Mouse (Mus musculus) left cerebral cortex, adult 8-10 months (tissue): ENCODE data around the gene Hcst. TPM values are rescaled to one million over a fixed set of nuclear protein-coding genes. Genes with fewer than 3 reads are reported as not detected.

Source experiments
- DNase-seq, 2 experiments: peaks; one replicate each; pipeline ENCODE4 v3.0.0; 2022; ENCODE audit warnings: low spot score in 2 of 2
- total RNA-seq, 4 experiments: library from RNA; stranded (reverse); gene quantifications; 2 replicates each; pipeline ENCODE4 v1.2.4; 2022

Gene Hcst
- total RNA-seq, 4 experiments from 2014 or later = 1.4 to 3.0 (median 2.1) TPM; not detected in 1

GRCm38 (mm10) chr7:30434238-30434637 is 14.6 kb upstream of the Hcst start:
- no peak for DNase-seq

DNA sequence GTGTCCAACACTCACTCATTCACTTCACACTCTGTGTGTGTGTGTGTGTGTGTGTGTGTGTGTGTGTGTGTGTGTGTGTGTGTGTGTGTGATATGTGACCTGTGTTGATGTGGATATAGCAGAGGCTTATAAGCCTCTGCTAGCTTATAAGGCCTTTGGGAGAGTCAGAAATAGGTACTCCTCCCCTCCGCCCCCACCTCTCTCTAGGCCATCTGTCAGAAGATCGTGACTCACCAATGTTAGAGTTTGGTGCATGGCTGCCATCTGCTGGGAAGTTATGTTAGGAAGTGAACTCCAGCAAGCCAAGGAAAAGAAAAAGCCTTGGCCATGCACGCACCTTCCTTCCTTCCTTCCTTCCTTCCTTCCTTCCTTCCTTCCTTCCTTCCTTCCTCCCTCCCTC is 12.1 kb upstream of the Hcst start:
- peak; percentile 61 to 91 for DNase-seq

DNA sequence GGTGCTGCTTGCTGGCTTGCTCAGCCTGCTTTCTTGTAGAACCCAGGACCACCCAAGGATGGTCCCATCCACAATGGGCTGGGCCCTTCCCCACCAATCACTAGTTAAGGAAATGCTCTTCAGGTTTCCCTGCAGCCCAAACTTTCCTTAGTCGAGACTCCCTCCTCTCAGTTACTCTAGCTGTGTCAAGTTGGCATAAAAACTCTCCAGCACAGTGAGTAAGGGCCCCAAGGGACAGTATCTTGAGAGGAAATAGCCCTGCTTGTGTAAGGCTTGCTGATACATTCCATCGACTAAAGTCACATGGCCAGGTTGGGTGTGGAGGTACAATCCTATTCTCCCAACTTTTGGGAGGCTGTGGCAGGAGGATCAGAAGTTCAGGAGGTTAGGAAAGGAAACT is 10.5 kb upstream of the Hcst start:
- no peak for DNase-seq

GRCm38 (mm10) chr7:30429327-30429726 is 9.7 kb upstream of the Hcst start:
- DNase-seq = no peak

- peak; percentile 52 to 63 for DNase-seq
Observed at GRCm38 (mm10) chr7:30423071-30423641, 3.5 kb upstream of the Hcst start.

DNA sequence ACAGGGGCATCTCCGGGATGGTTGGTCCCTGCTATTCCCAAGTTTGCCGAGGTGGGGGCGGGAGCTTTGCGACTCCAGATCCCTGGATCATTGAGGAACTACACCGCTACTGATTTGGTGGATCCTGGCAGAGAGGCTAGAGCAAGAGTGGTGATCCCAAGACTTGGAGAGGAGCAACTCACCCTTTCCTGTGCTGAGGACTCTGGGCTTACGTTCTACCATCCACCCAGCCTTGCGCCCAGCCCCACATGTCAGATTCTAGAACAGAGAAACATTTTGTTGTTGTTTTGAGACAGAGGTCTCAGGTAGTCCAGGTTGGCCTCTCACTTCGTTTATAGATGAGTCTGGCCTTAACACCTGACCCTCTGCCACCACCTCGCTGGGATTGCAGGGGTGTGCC is 2.9 kb upstream of the Hcst start:
- DNase-seq = no peak

- DNase-seq = peak; percentile 87 to 92
Observed at GRCm38 (mm10) chr7:30421890-30422435, 2.3 kb upstream of the Hcst start.

DNA sequence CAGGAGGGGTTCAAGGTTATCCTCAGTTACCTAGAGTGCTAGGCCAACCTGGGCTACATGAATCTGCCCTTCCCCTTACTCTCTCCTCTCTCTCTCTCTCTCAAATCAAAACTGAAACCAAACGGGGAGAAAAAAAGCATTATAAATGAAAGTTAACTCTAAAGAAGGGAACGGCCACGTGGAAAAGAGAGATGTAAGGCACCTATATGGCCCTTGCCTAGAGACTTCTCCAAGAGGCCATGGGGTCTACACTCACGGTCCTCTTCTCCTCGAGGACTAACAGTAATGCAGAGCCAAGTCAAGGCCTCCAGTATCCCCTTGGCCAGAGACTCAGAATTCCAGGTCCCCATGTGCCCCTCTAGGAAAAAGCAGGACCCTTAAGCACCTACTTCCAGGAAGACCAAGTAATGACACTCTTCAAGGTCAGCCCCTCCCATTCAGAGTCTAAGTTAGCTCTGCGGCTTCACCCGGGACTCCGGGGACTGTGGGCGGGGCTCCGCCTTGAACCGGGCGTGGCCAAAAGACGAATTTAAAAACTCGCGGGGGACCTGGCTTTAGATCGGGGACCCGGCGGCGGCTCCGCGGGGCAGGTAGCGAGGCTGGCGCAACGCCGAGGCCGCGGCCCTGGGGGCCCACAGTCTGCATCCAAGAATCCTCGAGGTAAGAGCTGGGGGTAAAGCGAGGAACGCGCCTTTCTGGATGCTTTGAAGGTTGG is 1.7 kb upstream of the Hcst start, which contains the start of gene Nfkbid:
TSS of gene Nfkbid (plus strand) at position 558 of the 715 bp plus-strand sequence.
- no peak for DNase-seq

DNA sequence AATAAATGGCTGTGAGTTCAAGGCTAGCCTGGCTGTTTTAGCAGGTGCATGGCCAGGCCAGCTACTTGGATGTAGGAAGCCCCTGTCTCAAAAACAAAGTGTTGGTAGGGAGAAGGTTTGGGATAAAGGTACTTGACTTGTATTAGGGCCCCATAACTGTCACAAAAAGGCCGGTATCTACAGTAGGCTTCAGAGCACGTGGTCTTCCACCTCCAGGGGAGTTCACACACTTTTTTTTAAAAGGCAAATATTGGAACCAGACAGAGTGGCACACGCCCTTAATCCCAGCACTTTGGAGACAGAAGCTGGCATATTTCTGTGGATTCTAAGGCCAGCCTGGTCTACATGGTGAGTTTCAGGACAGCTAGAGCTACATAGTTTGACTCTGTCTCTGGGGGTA is 1.0 kb upstream of the Hcst start:
- DNase-seq = no peak

GRCm38 (mm10) chr7:30417856-30418255 is 1.8 kb downstream of the Hcst start:
- DNase-seq = no peak

DNA sequence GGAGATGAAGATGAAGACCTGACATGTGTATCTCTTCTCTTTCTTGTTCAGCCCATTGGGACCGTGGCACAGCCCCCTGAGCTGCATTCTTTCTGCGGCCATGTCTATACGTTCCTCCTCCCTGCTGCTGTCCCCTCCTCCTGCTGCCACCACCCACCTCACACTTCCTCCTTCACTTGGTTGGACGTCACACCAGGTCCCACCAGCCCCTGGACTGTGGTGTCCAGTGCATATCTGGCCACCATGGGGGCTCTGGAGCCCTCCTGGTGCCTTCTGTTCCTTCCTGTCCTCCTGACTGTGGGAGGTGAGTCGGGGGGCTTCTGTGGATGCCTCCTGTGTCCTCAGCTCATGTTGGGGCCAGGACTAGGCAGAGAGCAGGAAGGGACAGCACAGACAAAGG is 6.1 kb downstream of the Hcst start, which contains the start of gene Tyrobp:
TSS of gene Tyrobp (plus strand) at position 165 of the 400 bp plus-strand sequence.
- no peak for DNase-seq

DNA sequence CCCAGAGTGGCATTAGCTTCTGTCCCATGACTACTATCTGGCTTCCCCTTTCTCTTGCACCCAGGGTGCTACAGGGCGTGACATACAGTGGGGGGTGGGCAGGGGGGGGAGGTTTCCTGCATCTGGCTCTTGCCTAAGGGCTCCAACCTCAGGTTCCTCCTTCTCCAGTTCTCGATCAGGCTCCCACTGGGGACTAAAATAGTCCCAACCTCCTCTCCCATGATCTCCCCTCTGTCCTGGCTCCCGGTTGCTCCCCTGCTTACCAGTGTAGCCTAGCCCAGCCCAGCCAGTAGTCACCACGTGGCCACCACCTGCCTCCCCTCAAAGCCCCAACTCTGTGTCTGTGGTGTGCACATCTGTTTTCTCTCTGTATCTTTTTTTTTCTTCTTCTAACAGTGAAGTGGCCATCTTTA is 6.9 kb downstream of the Hcst start:
- no peak for DNase-seq

DNA sequence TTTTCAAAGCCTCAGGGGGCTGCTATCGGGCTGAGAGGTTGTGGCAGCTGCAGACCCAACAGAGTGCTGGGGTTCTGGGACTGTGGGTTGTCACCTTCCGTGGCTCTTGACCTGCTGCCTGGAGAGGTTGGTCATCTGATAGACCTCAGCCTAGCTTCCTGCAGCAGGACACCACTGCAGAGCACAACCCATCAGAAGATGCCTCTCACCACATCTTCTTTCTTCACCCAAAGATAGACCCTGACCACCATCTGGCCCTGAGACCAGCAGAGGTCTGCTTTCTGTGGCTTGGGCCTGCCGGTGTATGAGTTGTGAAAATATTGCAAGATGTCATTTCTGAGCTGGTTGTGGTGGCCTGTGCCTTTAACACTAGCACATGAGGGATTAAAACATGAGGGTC is 8.6 kb downstream of the Hcst start:
- DNase-seq = no peak

DNA sequence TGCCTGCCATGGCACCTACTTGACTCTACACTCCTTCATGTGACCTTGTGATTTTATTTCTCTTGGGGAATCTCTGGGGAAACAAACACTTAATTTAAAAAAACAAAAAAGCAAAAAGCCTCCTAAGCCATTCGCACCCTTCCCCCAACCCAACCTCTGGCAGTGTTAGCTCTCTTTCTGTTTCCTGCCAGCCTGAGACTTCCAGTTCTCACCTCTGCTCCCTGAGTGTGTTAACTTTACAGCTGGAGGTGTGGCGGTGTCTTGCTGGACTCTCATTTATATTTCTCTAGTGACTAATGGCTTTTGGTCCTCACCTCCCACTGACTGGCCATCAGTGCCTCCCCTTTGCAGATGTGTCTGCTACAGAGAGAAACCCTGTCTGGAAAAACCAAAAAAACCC is 9.9 kb downstream of the Hcst start:
- no peak for DNase-seq

DNA sequence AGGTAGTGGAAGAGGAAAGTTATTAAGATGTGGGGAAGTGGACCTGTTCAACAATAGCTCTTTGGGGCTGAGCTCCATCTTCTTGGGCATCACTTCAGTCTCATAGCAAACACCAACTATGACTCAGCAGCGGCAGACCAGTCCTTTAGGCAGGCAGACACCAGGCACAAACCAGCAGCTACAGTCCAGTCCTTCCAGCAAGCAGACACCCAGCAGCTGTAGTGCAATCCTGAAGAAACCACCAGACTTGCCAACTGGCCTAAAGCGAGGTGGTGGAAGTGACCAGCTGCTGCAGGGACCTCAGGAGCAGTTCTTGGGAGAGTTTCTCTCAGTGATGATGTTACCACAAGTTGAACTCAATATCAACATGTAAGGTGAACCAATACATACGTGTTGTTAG is 11.0 kb downstream of the Hcst start:
- no peak for DNase-seq

- no peak for DNase-seq
Observed at GRCm38 (mm10) chr7:30402343-30402742, 17.3 kb downstream of the Hcst start.

- no peak for DNase-seq
Observed at GRCm38 (mm10) chr7:30399671-30400070, 20.0 kb downstream of the Hcst start.

- no peak for DNase-seq
Observed at GRCm38 (mm10) chr7:30394871-30395270, 24.8 kb downstream of the Hcst start.

- DNase-seq = no peak
Observed at GRCm38 (mm10) chr7:30394379-30394778, 25.3 kb downstream of the Hcst start.

DNA sequence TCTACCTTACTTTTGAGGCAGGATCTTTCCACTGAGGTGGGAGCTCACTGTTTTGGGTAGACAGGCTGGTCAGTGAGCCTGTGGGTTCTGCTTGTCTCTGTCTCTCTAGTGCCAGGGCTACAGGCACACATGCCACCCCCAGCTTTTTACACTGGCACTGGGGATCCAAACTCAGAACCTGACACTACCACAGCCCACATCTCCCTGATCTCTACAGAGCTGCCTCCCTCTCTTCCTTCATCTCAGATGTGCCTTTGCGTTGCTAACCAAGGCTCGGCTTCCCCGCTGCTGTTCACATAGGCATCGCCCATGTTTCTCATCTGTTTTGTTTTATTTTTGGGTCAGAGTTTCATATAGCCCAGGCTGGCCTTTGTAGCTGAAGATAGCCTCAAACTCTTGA is 26.0 kb downstream of the Hcst start:
- DNase-seq = no peak

DNA sequence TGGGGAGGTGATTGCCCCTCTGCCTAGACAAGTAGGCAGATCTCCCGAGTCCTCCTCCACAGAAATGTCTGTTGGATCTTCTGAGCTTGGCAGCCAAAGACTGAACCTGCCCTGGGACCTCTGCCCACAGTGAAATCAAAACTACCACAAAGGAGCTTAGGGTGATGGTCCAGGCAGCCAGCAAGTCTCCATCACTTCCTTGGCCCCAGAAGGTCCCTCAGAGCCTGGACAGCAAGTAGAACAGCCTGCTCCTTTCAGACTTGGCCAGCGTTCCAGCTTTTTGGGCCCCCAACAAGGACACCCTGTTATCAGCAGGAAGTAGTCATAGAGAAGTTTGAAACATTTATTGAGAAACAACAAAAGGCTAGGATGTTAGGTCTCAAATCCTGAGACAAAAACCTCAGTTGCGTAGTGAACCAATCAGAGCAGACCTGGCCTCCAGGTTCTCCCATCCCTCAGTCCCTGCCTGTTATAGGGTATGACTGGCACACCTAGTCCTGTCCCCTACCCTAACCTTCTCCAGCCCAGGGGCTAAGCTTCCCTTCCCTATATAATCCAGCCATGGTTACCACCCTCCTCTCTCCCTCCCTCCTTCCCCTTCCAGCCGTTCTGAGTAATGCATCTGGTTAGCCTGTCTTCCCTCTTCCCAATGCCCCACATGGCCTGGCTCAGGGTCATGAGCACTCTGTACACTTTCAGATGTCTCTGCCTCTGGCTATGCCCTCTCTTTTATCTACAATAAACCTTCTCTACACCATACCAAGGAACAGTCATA is 26.7 kb downstream of the Hcst start:
- DNase-seq = no peak

DNA sequence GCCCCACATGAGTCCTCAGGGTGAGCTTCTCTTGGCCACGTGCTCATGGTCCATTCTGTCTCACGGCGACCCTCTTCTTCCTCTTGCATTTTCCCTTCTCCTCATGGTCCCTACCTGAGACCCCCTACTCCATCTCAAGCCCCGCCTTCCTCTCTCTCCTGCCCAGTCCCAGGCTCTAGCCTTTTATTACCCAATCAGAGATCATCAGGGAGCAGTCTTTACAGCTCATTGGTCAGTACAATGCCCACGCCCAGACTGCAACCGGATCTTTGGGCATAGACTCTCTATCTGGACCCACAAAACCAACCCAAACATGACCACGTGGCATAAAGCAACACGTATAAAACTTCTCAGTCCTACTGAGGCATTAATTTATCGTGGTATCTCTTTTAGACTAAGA is 35.5 kb downstream of the Hcst start:
- DNase-seq = no peak
